Mouse (Mus musculus) neutrophil, adult 5-6 weeks (primary cell): ENCODE measurements around the gene Pxt1. TPM values are rescaled to one million over a fixed set of nuclear protein-coding genes. Genes with fewer than 3 reads are reported as not detected.
A peak's percentile ranks its signal among the peaks of the same experiment; 100 is the strongest.
"Not testable (repeated sequence)": the region's sequence is repeated elsewhere in the genome, so short reads cannot be mapped to it uniquely, and the experiment has no call there.

ENCODE experiments used
- ATAC-seq: fragments of 151-379, 151-347 bp; 2 replicates; pipeline ENCODE4 v1.8.0; 2017; ENCODE audit warnings: mild to moderate bottlenecking, moderate TSS enrichment; ENCODE audit not compliant: insufficient number of reproducible peaks, poor library complexity, low FRiP score, severe bottlenecking; ENCODE audit errors: extremely low read depth
- total RNA-seq: library from RNA; stranded (forward); fragments of 200-1000 nt; gene quantifications from 2 replicates; pipeline ENCODE4 v1.2.3, GENCODE M21; 2017

Pxt1 gene
- total RNA-seq: not detected in 2 replicates

- ATAC-seq: no peak
Observed at GRCm38 (mm10) chr17:28943740-28944139, at the start of gene Pxt1. Gene Pxt1 (minus strand): TSS chr17:28943840.

GRCm38 (mm10) chr17:28993004-28993403 is 49.4 kb upstream of the Pxt1 start:
- not testable (repeated sequence) for ATAC-seq

GRCm38 (mm10) chr17:28992105-28992504 is 48.5 kb upstream of the Pxt1 start:
- no peak for ATAC-seq

- ATAC-seq: no peak
Observed at GRCm38 (mm10) chr17:28991286-28991685, 47.6 kb upstream of the Pxt1 start.

GRCm38 (mm10) chr17:28990060-28990459 is 46.4 kb upstream of the Pxt1 start:
- no peak for ATAC-seq

GRCm38 (mm10) chr17:28988996-28989395 is 45.4 kb upstream of the Pxt1 start:
- no peak for ATAC-seq

- no peak for ATAC-seq
Observed at GRCm38 (mm10) chr17:28988291-28988690, 44.7 kb upstream of the Pxt1 start.

GRCm38 (mm10) chr17:28987713-28988112 is 44.1 kb upstream of the Pxt1 start:
- ATAC-seq: peak; percentile 66; the same call in 1 of the 2 replicates

GRCm38 (mm10) chr17:28986833-28987232 is 43.2 kb upstream of the Pxt1 start:
- no peak for ATAC-seq

GRCm38 (mm10) chr17:28984724-28985420 is 41.2 kb upstream of the Pxt1 start:
- ATAC-seq: no peak

- ATAC-seq: no peak
Observed at GRCm38 (mm10) chr17:28982591-28982990, 39.0 kb upstream of the Pxt1 start.

GRCm38 (mm10) chr17:28981081-28981480 is 37.4 kb upstream of the Pxt1 start:
- no peak for ATAC-seq

- ATAC-seq: no peak
Observed at GRCm38 (mm10) chr17:28979091-28979490, 35.5 kb upstream of the Pxt1 start.

GRCm38 (mm10) chr17:28970122-28970521 is 26.5 kb upstream of the Pxt1 start:
- ATAC-seq: no peak

GRCm38 (mm10) chr17:28967021-28967610 is 23.5 kb upstream of the Pxt1 start:
- ATAC-seq: peak; percentile 50

- no peak for ATAC-seq
Observed at GRCm38 (mm10) chr17:28961596-28961995, 18.0 kb upstream of the Pxt1 start.

- ATAC-seq: no peak
Observed at GRCm38 (mm10) chr17:28960597-28960996, 17.0 kb upstream of the Pxt1 start.

GRCm38 (mm10) chr17:28954416-28954815 is 10.8 kb upstream of the Pxt1 start:
- ATAC-seq: no peak

- ATAC-seq: no peak
Observed at GRCm38 (mm10) chr17:28953251-28953650, 9.6 kb upstream of the Pxt1 start.
